Mouse (Mus musculus) large intestine, adult 2 months (tissue): ENCODE data around the gene Syde1. TPM values are rescaled to one million over a fixed set of nuclear protein-coding genes. Genes with fewer than 3 reads are reported as not detected.
"Not testable (repeated sequence)": the region's sequence is repeated elsewhere in the genome, so short reads cannot be mapped to it uniquely, and the experiment has no call there.

Experiments used
- DNase-seq: peaks from one replicate; pipeline ENCODE4 v3.0.0-alpha.2; 2012; ENCODE audit warnings: low read depth, low spot score
- WGBS: fragments of 180-500 bp; shearing (Covaris S2); methylation state at CpG from one replicate; pipeline ENCODE4 v1.1.7; 2018; 5-methylcytosine and 5-hydroxymethylcytosine counted together
- polyA plus RNA-seq: library from polyadenylated mRNA; depleted of rRNA; stranded (reverse); fragments of >200 nt; gene quantifications from 2 replicates; pipeline ENCODE4 v1.2.3, GENCODE M21; 2012; rRNA removed

Syde1 gene
- polyA plus RNA-seq = 10.9 and 11.3 TPM in 2 replicates

DNA sequence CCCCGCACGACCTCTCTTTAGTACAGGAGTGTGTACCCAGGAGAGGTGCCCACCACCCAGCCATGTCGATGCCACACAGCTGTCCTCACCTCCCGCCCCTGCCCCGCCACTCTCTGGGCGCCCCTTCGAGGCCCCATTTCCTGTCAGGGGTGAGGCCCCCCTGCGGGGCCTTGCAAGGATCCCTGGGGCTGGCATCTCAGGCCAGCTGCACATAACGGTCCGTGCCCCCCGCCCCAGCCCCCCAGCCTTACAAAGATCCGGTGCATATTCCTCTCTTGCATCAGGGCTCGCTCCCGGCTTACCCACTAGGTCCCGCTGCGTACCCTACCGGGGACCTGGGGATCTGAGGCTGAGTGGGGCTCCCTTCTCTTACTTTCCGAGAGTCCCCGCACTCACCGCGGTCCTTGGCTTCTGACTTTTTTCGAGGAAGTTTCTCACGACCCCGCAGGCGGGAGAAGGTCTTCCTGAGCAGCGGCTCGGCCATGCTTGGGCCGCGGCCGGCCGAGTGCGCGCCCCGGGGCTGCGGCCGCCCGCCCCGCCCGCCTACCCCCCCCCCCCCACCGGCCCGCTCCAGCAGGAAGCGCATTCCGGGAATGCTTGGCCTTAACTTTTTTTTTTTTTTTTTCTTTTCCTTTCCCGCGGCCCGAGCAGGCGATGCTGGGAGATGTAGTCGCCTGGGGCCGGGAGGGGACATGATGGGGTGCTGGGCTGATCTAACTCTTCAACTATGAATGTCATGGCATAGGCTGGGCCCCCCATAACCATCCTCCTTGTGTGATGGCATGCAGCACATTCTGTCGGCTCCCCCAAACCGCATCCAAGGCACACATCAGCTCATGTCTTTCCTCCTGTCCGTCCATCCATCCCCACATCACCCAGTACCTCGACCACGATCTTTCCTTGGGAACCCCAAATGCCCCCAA lies at the start of gene Syde1:
Syde1 (minus strand) TSS at position 559 of the 923 bp plus-strand sequence.
- 6% methylated on average over 54 of the region's 54 CpGs for WGBS
- DNase-seq = no peak

DNA sequence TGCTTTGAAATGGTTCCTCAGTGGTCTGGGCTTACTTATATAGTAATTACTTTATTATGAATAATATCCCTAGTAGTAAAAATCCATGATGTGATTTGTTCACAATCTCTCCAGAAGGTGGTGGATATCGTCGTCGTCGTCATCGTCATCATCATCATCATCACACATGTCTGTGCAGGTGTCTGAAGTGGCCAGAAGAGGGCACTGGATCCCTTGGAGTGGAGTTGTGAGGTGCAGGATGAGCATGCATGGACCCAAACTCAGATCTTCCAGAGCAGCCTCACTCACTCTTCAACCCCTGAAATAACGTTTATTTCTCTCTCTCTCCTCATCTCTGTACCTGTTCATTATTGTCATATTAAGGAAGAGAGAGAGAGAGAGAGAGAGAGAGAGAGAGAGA lies 40.5 kb upstream of the Syde1 start:
- DNase-seq = no peak
- 5% methylated on average over 6 of the region's 6 CpGs for WGBS

DNA sequence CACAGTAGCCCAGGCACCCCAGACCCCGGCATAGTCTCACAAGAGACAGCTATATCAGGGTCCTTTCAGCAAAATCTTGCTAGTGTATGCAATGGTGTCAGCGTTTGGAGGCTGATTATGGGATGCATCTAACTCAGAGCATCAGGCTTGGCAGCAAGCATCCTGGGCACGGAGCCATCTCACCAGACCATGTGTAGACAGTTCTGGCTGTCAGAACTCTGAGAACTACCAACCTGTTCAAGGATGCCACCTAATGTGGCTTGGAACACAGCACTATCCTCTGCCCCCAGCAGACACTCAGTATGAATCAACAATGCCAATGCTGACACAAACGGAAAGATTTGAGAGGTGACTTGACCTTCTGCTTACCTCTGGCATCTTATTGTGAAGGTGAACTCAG lies 38.4 kb upstream of the Syde1 start:
- 67% methylated on average over 4 of the region's 4 CpGs for WGBS
- DNase-seq = no peak

DNA sequence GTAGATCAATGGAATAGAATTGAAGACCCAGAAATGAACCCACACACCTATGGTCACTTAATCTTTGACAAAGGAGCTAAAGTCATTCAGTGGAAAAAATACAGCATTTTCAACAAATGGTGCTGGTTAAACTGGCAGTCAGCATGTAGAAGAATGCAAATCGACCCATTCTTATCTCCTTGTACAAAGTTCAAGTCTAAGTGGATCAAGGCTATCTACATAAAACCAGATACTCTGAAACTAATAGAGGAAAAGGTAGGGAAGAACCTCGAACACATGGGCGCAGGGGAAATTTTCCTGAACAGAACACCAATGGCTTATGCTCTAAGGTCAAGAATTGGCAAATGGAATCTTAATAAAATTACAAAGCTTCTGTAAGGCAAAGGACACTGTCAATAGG lies 31.4 kb upstream of the Syde1 start:
- DNase-seq = not testable (repeated sequence)
- 70% methylated on average over 3 of the region's 3 CpGs for WGBS

DNA sequence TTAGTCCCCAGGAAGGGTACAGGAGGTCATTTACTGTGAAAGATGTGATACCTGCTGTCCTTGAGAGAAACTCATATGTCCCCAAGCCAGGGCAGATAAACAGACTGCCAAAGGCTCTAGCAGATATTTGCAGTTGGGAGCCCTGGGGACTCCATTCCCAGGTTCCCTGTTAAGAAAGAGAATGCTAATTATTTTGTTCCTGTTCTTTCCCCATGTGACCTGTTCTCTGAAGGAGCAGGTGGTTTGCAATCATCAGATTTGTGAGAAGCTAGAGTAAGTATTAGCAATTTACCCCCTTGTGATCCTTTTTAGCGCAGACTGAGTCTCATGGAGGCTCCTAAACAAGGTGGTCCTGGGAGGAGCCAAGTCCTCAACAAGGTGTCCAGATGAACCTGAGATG lies 26.2 kb upstream of the Syde1 start, which contains the start of gene Olfr1357:
Olfr1357 (minus strand) TSS at position 101 of the 400 bp plus-strand sequence.
- DNase-seq = no peak
- 78% methylated on average over 1 of the region's 1 CpGs for WGBS

DNA sequence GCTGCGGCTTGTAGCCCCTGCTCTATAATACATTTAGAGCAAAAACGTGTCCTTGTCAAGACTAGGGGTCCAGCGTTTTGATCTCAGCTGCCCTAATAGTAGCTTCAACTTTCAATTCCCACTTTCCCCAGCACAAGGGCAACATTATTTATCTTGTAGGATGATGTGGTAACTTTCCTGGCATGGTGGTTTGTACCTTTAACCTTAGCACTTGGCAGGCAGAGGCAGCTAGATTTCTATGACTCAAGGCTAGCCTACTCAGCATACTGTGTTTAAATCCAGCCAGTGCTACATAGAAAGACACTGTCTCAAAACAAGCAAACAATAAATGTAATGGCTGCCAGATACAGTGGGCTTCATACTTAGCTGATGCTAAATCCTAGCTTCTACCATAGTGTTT lies 15.8 kb upstream of the Syde1 start:
- 64% methylated on average over 3 of the region's 3 CpGs for WGBS
- DNase-seq = no peak

DNA sequence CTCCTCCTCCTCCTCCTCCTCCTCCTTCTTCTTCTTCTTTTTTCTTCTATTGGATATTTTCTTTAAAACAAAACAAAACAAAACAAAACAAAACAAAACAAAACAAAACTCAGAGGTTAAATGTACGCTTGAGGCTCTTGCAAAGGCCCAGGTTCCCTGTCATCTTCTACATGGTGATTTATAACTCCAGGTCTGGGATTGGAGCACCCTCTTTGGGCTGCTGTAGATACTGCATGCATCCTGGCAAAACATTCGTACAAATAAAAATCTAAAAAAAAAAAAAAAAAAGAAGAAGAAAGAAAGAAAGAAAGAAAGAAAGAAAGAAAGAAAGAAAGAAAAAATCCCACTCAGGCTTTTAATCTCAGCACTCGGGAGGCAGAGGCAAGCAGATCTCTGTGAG lies 13.3 kb upstream of the Syde1 start:
- WGBS = 29% methylated on average over 3 of the region's 3 CpGs
- no peak for DNase-seq

DNA sequence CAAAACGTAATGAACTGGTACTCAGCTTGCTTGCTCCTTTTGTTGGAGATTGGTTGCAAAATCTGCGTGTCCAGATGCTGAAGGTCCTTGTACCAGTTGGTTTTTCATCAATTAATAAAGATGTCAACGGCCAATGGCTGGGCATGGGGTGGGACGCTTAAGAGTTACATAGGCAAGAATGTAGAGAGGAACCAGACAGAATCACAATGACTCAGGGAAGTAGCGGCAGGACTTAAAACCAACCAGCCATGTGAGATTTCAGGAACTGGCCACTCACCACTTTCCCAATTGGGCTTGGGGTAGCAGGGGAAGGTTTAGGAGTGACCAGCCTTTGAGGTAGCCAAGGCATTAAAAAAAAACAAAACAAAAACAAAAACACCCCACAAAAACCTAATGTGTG lies 8.1 kb upstream of the Syde1 start:
- WGBS = 83% methylated on average over 5 of the region's 5 CpGs
- no peak for DNase-seq

DNA sequence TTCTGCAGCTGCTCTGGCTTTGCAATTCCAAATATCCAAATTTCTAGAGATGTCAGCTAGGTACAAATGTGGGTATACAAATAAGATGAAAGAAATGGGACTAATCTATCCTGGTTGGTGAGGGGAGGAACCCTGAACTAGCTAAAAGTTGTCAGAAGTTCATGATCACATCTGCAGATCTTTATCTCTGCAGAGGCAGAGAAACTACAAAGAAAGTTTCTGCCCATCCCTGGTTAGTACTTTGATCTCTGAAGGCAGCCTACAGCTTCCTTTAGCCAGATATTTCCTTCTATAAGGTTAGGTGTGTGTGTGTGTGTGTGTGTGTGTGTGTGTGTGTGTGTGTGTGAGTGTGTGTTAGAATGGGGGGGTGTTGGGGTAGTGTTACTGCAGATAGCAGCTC lies 2.8 kb upstream of the Syde1 start:
- DNase-seq = no peak

DNA sequence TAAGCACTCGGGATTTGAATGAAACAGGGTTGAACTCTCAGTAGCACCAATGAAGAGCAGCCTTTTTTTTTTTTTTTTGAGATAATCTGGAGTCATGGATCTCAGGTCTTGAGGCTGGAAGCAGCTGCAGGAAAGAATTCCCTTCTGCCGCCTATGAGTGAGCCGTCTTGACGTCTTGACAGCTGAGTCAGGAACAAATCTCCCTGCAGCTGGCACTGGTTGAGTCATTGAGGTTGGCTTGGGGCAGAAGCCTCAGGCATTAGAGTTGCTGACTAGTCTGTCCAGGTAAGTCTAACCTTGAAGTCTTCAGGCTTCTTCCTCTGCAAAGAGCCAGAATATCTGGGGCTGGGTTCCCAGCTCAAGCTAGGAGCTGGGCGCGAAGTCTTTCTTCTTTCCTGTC lies 2.4 kb upstream of the Syde1 start:
- 41% methylated on average over 6 of the region's 6 CpGs for WGBS
- no peak for DNase-seq

DNA sequence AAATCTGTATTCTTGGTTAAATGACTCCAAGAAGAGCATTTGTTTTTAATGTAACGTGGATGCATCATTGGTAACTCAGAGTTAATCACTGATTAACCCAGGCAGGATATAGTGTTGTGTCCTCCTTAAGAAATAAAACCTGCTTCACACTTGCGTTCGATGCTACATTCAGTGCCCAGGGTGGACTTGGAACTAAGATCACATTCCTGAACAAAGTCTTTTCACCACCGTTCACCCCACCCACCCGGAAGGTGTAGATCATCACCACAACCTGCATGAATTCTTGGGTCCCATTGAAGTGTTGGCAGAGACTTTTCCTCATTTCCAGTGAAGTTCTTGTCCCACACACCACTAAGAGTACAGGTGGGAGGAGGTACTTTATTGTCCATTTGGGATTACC lies 2.0 kb upstream of the Syde1 start:
- DNase-seq = peak; percentile 31
- 37% methylated on average over 5 of the region's 5 CpGs for WGBS

DNA sequence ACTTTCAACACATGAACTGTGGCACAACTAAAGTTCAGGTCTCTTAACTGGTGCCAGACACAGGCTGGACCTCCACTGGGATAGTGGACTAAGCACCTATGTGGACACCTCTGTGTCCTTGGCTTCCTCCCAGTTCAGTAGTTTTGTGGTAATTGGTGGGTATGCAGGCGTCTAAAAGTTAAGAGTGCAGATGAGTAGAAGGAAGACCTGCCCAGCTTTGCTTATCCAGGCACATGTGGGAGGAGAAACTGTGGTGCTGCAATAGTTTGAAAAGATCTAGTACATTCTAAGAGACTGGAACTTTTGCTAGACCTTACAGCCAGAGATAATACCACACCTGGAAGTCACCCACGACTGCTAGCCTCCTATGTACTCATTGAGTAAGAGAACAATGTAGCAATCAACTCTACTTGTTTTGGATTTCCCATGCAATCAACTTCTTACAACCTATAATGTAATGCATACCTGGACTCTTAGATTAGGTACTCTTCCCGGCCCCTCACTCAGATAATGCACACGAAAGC lies 1.2 kb upstream of the Syde1 start:
- WGBS = 80% methylated on average over 4 of the region's 4 CpGs
- DNase-seq = no peak

DNA sequence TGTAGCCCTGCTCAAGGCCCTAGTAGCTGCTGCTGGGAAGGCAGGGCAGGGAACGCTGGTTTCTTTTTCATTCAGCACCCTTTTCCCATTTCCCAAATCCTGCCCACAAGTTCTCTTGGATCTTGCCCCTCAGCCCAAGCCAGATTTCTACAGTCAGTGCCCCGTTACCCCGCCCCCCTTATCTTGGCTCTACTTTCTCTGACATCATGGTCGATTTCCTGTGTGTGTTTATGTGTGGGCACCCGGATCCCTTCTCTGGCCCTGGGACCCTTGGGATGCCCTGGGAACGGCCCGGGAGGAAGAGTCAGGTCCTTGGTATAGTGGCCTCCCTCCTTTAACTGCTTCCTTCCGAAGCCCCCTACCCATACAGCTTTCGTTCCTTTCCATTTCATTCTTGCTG lies 1.0 kb downstream of the Syde1 start:
- WGBS = 28% methylated on average over 9 of the region's 9 CpGs
- no peak for DNase-seq

DNA sequence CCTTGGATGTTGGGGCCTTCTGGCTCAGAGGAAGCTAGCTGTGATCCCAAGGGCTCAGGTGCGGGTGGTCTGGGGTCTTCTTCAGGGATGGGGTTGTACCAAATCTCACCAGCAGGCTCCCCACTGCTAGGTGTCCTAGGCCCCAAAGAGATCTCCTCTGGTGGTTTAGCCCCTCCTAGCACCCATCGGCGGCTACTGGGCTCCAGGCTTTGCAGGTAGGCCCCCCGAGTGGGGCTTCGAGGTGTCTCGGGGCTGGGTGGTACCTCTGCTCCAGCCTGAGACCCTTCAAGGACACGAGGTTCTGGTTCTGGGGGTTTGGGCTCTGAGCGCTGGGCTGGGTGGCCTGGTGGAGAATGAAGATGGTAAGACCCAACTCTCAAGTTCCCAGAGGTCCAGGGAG lies 1.9 kb downstream of the Syde1 start:
- no peak for DNase-seq
- WGBS = 89% methylated on average over 8 of the region's 8 CpGs

DNA sequence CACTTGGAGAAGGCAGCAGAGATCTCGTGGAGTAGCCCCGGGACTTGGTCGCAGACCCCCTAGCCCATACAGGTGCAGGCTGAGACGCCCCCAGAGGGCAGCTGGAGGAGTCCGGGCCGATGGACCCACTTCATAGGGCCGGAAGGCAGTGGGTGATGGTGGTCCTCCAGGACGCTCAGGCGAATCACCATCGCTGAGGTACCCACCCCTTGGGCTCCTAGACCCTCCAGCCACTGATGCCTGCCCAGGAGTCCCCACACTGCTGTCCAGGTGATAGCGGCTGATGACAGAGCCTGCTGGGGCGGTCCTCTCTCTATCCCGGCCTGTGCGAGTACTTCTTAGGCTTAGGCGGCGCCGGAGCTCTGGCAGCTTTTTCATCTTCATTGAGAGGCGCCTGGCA lies 2.5 kb downstream of the Syde1 start:
- no peak for DNase-seq
- WGBS = 95% methylated on average over 18 of the region's 18 CpGs

DNA sequence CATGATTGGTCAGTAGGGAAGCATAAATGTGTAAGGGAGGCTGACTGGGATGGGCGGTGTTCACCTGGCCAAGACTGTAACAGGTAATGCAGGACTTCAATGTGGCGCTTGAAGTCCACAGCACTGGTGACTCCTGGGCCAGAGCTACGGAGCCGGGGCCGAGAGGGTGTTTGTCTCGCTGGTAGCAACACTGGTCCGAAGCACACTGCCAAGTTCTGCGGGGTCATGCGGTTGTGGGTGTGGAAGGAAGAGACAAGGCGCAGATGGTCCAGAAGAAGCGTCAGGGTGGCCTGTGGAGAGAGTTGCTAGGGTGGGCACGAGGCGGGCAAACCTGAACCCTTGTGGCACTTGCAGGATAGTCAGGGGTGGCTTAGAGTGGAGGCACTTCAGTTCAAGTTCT lies 5.7 kb downstream of the Syde1 start:
- no peak for DNase-seq
- 92% methylated on average over 13 of the region's 13 CpGs for WGBS

DNA sequence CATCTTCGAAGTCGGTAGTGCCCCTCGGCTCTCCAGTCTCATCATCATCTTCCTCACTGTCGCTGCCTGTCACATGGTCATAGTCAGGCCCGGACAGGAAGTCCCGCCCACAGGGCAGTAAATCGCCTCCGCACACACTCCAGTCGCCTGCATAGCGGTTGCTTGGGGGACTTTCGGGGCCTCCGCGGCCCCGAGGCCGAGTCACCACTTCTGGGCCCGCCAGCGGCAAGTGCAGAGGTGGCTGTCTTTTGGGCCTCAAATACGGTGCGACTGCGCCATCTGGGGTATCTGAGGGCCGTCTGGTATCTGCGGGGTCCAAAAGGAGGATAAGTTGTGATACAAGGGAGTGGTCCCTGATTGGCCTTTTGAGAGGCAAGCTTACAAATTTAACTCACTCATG lies 6.2 kb downstream of the Syde1 start:
- no peak for DNase-seq
- WGBS = 89% methylated on average over 22 of the region's 22 CpGs

DNA sequence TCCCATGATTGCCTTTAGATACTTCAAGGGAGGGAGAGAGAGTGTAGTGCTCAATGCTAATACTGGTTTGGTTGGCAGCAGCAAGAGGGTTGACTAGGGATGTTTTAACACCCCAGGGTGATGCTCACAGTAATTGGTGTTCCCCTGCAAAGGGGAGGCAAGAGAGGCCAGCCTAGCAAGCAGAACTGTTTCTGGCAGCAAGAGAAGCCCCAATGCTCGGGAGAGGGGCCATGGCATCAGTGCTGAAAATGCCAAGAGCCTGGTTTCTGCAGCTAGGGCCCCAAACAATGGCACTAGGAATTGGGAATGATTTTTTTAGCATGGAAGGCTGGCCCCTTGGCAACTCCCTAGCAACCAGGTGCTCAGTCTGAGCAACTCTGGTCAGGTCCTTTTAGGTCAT lies 6.8 kb downstream of the Syde1 start:
- WGBS = 77% methylated on average over 1 of the region's 1 CpGs
- no peak for DNase-seq

DNA sequence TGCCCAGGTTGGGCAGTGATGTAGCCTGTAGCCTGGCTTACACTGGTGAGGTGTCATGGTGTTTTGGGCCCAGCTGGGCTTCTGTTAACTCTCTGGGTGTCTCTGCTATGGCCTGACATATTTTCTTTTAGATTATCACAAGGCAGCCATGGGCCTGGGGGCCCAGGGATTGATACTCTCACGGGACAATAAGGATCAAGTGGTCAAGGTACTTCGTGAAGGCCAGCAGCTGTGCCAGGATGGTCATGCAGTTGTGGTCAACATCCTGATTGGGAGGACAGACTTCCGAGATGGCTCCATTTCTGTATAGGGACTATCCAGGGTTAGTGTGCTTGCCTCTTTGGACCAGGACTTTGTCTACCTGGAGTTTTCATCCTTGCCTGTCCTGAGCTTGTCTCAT lies 7.8 kb downstream of the Syde1 start:
- 85% methylated on average over 3 of the region's 3 CpGs for WGBS
- no peak for DNase-seq

DNA sequence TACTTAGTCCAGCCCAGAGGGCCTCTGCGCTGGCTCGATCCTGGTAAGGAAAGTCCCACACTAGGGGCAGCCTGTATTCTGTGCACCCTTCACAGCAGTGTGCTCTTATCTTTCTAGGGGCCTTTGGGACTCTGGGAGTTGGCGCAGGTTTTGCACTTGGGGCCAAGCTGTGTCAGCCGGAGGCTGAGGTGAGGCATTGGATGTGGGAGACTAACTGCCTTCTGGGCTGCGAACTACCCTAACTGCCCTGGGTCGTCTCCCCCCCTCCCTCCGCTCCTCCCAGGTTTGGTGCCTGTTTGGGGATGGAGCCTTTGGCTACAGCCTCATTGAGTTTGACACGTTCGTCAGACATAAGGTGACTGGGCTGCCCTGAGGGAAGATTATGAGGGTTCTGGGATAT lies 8.4 kb downstream of the Syde1 start:
- 78% methylated on average over 9 of the region's 9 CpGs for WGBS
- no peak for DNase-seq

DNA sequence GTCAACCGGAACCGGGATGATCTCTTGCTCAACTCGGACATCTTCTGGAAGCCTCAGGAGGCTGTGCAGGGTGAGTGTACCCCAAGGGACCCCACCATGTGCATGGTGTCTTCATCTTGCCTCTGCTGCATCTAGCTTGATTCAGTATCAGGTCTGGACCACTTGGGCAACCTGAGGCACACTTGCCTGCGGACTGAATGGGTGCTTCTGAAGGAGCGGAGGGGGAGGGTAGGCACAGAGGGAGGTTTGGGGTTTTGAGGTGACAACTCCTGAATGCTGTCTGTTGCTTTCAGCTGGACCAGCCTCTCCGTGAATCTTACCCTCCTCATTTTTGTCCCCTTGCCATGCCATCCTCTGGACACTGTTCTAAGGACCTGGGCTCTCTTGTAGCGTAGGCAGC lies 10.6 kb downstream of the Syde1 start:
- WGBS = 96% methylated on average over 7 of the region's 7 CpGs

More for the DNA sequence above, 10.6 kb downstream of the Syde1 start:
- no peak for DNase-seq
